Mouse (Mus musculus) liver, embryonic 15.5 days (tissue): ENCODE measurements around the gene Spon2. TPM values are rescaled to one million over a fixed set of nuclear protein-coding genes. Genes with fewer than 3 reads are reported as not detected.

Experiments
- ATAC-seq: fragments of 200-750 bp; cut with Nextera tagmentation; 2 replicates; pipeline ENCODE4 v1.8.0; 2017; ENCODE audit warnings: moderate number of reproducible peaks, mild to moderate bottlenecking, moderate library complexity; ENCODE audit not compliant: insufficient read depth
- H3K27ac ChIP-seq: fragments of 300-500 bp; sonication (generic); replicated peaks from 2 replicates; pipeline ENCODE4 v1.5.1; 2015; ENCODE audit warnings: mild to moderate bottlenecking, inconsistent platforms
- H3K27me3 ChIP-seq: fragments of 300-500 bp; sonication (generic); 2 replicates; pipeline ENCODE4 v1.6.1; 2015; ENCODE audit warnings: mild to moderate bottlenecking, inconsistent platforms
- H3K36me3 ChIP-seq: fragments of 300-500 bp; sonication (generic); replicated peaks from 2 replicates; pipeline ENCODE4 v1.6.1; 2015; ENCODE audit warnings: moderate library complexity, mild to moderate bottlenecking, inconsistent platforms
- H3K4me1 ChIP-seq: fragments of 300-500 bp; sonication (generic); replicated peaks from 2 replicates; pipeline ENCODE4 v1.6.1; 2015; ENCODE audit warnings: inconsistent platforms
- H3K4me2 ChIP-seq: fragments of 300-500 bp; sonication (generic); 2 replicates; pipeline ENCODE4 v1.6.1; 2015; ENCODE audit warnings: moderate library complexity, mild to moderate bottlenecking, inconsistent platforms
- H3K4me3 ChIP-seq: fragments of 300-500 bp; sonication (generic); replicated peaks from 2 replicates; pipeline ENCODE4 v1.5.1; 2015; ENCODE audit warnings: mild to moderate bottlenecking, inconsistent platforms
- H3K9ac ChIP-seq: fragments of 300-500 bp; sonication (generic); 2 replicates; pipeline ENCODE4 v1.6.1; 2015; ENCODE audit warnings: moderate library complexity, mild to moderate bottlenecking, inconsistent platforms
- H3K9me3 ChIP-seq: fragments of 300-500 bp; sonication (generic); replicated peaks from 2 replicates; pipeline ENCODE4 v1.6.1; 2016; ENCODE audit warnings: inconsistent platforms
- WGBS: fragments of 180-500 bp; shearing (Covaris S2); methylation state at CpG from one replicate; pipeline ENCODE4 v1.1.7; 2015; ENCODE audit warnings: mixed read lengths; ENCODE audit not compliant: insufficient replicate concordance; 5-methylcytosine and 5-hydroxymethylcytosine counted together
- polyA plus RNA-seq: library from polyadenylated mRNA; unstranded; fragments of >200 nt; fragmentation: Nextera tagmentation; extraction: Ambion mirVana; gene quantifications from 2 replicates; pipeline ENCODE4 v1.2.1, GENCODE M21; 2015

Spon2 gene
- polyA plus RNA-seq, 1 experiment from 2014 or later = 19.5 TPM

- H3K27ac ChIP-seq = no peak overlapping the region
- H3K4me3 ChIP-seq = no peak overlapping the region
- no peaks in the 10 kb centered on the region; the same call in none of the 2 replicates for H3K27me3 ChIP-seq
- peaks cover 20% of the 10 kb centered on the region for H3K4me1 ChIP-seq
- WGBS = 35% methylated on average over 1 of the region's 1 CpGs
- no peak overlapping the region for H3K4me2 ChIP-seq
- no peaks in the 10 kb centered on the region for H3K36me3 ChIP-seq
- no peak for ATAC-seq
- no peak overlapping the region for H3K9ac ChIP-seq
- H3K9me3 ChIP-seq = no peaks in the 10 kb centered on the region
Observed at GRCm38 (mm10) chr5:33200071-33200470, 18.2 kb downstream of the Spon2 start.

- no peak overlapping the region for H3K27ac ChIP-seq
- 63% methylated on average over 9 of the region's 9 CpGs for WGBS
- no peaks in the 10 kb centered on the region for H3K36me3 ChIP-seq
- H3K9me3 ChIP-seq = no peaks in the 10 kb centered on the region
- no peak for ATAC-seq
- no peak overlapping the region for H3K4me2 ChIP-seq
- peaks cover 6% of the 10 kb centered on the region for H3K4me1 ChIP-seq
- no peak overlapping the region for H3K9ac ChIP-seq
- H3K4me3 ChIP-seq = no peak overlapping the region
- no peaks in the 10 kb centered on the region; the same call in none of the 2 replicates for H3K27me3 ChIP-seq
Observed at GRCm38 (mm10) chr5:33195246-33195852, 22.9 kb downstream of the Spon2 start.

DNA sequence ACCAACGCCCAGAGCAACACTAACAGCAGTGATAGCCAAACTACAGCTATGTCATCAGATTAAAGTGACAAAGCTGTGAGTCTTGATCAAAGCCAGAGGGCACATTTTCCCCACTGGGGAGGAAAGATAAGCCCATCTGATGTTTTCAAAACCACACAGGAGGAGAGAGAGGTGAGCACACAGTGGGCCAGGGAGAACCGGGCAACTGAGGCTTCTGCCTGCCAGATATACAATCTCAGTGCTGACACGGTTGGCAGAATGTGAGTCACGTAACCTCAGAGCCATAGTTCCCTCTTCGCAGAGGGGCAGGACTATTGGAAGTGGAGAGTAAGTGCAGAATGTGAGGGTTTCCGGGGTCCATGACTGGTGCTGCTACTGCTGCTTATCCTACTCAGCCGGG is 24.7 kb downstream of the Spon2 start:
- Histone ChIP-seq H3K4me3 (no peak overlapping the region), H3K4me1 (peaks cover 6% of the 10 kb centered on the region), H3K27me3 (no peaks in the 10 kb centered on the region; the same call in none of the 2 replicates), H3K4me2 (no peak overlapping the region), H3K36me3 (no peaks in the 10 kb centered on the region), H3K9me3 (no peaks in the 10 kb centered on the region), H3K9ac (no peak overlapping the region), H3K27ac (no peak overlapping the region)
- ATAC-seq = peak; percentile 34; the same call in 1 of the 2 replicates
- 7% methylated on average over 7 of the region's 7 CpGs for WGBS

Other genes with a start within 250 kb of the Spon2 start
- 195 and 201 TPM in 2 replicates for gene Ywhah, start 199.6 kb downstream of the Spon2 start, polyA plus RNA-seq
- gene Slc5a1, start 114.2 kb downstream of the Spon2 start, polyA plus RNA-seq = 0.06 and 0.08 TPM in 2 replicates
- gene Ctbp1, start 56.5 kb upstream of the Spon2 start, polyA plus RNA-seq = 206 and 213 TPM in 2 replicates
- 48.0 and 48.5 TPM in 2 replicates for gene Maea, start 117.1 kb upstream of the Spon2 start, polyA plus RNA-seq
- gene Uvssa, start 160.1 kb upstream of the Spon2 start, polyA plus RNA-seq = 2.5 and 2.8 TPM in 2 replicates
- gene Nkx1-1, start 215.5 kb upstream of the Spon2 start, polyA plus RNA-seq = not detected in 2 replicates